ENCODE assay signal across 8 mouse cellular contexts in the genomic region with DNA sequence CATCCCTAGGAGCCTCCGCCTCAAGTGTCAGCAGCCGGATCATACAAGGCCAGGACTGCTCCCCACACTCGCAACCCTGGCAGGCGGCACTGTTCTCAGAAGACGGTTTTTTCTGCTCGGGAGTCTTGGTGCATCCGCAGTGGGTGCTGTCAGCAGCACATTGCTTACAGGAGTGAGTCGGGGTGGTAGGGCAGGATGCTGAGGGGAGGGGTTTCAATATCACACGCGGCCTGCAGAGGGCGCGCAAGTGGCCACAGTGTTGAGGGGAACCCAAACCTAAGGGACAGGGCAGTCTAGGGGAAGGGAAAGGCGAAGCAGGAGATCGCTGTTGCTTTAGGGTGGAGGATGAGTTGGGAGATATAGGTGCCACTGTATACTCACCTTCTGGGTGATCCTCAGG. TPM values are rescaled to one million over a fixed set of nuclear protein-coding genes. Genes with fewer than 3 reads are reported as not detected.
A peak's percentile ranks its signal among the peaks of the same experiment; 100 is the strongest.
DNase-seq lines count a peak whose midpoint lies in the region; ATAC-seq and TF ChIP-seq lines count a peak whose summit lies in the region.

No protein-coding gene starts in this region.

- H3K4me3 ChIP-seq in cortical plate, adult 2 months (ENCODE audit: insufficient read depth, low read length) = no peak overlapping the region
- no peak overlapping the region; the same call in 1 of the 2 replicates for H3K4me3 ChIP-seq in intestine, embryonic 14.5 days (ENCODE audit: low read depth, low read length)
- H3K4me3 ChIP-seq in limb, embryonic 10.5 days = 0 out of 2 replicates have a peak overlapping the region, but pooled peaks have one; percentile 16
- no peak overlapping the region for H3K4me3 ChIP-seq in midbrain, embryonic 16.5 days (ENCODE audit: low read depth, low read length)

- intact Hi-C loops in gastrocnemius, postnatal 14 days (cut with DNase I; ENCODE audit: low total_unique reads) = no loop called here

- no peak overlapping the region for H3K27ac ChIP-seq in cortical plate, adult 2 months (ENCODE audit: insufficient read depth, low read length)
- no peak overlapping the region for H3K27ac ChIP-seq in intestine, embryonic 14.5 days (ENCODE audit: low read depth)
- H3K27ac ChIP-seq in limb, embryonic 10.5 days = no peak overlapping the region
- H3K27ac ChIP-seq in midbrain, embryonic 16.5 days (ENCODE audit: low read length) = no peak overlapping the region

- no peak overlapping the region for H3K9ac ChIP-seq in intestine, embryonic 14.5 days (ENCODE audit: low read length)
- peak overlapping the region; percentile 46; the same call in 1 of the 2 replicates for H3K9ac ChIP-seq in midbrain, embryonic 16.5 days (ENCODE audit: low read depth, low read length)

- no peaks in the 10 kb centered on the region for H3K36me3 ChIP-seq in intestine, embryonic 14.5 days (ENCODE audit: control insufficient read depth, insufficient read depth, low read length)
- H3K36me3 ChIP-seq in limb, embryonic 10.5 days = no peaks in the 10 kb centered on the region
- H3K36me3 ChIP-seq in midbrain, embryonic 16.5 days (ENCODE audit: control insufficient read depth, insufficient read depth, low read length) = no peaks in the 10 kb centered on the region

- no peak; the same call in 1 of the 2 replicates for ATAC-seq in intestine, embryonic 14.5 days (replicated peaks; ENCODE audit: low FRiP score, low TSS enrichment, low read depth)
- ATAC-seq in midbrain, embryonic 16.5 days = peak; percentile 39

- peak; percentile 43 for DNase-seq in urinary bladder, postnatal 14 days (ENCODE audit: low spot score)
- DNase-seq in urinary bladder, postnatal 10 days (ENCODE audit: low spot score) = no peak
- peak; percentile 36 for DNase-seq in gastrocnemius, postnatal 14 days
- peak; percentile 71 for DNase-seq in intestine, embryonic 14.5 days (ENCODE audit: low spot score)
- DNase-seq in limb, embryonic 10.5 days (ENCODE audit: low spot score) = peak; percentile 60
- DNase-seq in thymus, postnatal 4 days = peak; percentile 72

- 10% methylated on average over 14 of the region's 14 CpGs for WGBS in intestine, embryonic 14.5 days
- WGBS in limb, embryonic 10.5 days = 10% methylated on average over 14 of the region's 14 CpGs
- 11% methylated on average over 14 of the region's 14 CpGs for WGBS in midbrain, embryonic 16.5 days

- peak; percentile 54 for TF ChIP-seq CTCF in cortical plate, adult 2 months (IDR thresholded peaks at IDR 0.05; ENCODE audit: extremely low read depth, insufficient read depth, low read length)

- no peaks in the 10 kb centered on the region; the same call in 1 of the 2 replicates for H3K27me3 ChIP-seq in intestine, embryonic 14.5 days (replicated peaks; ENCODE audit: control insufficient read depth, insufficient read depth, low read length)
- H3K27me3 ChIP-seq in limb, embryonic 10.5 days (ENCODE audit: low read depth, poor library complexity, severe bottlenecking) = peaks cover 21% of the 10 kb centered on the region; the same call in 1 of the 2 replicates
- no peaks in the 10 kb centered on the region for H3K27me3 ChIP-seq in midbrain, embryonic 16.5 days (ENCODE audit: control insufficient read depth, insufficient read depth, low read depth, low read length)

- no peaks in the 10 kb centered on the region for H3K4me1 ChIP-seq in cortical plate, adult 2 months (ENCODE audit: control insufficient read depth, insufficient read depth, low read length)
- no peaks in the 10 kb centered on the region for H3K4me1 ChIP-seq in intestine, embryonic 14.5 days (replicated peaks; ENCODE audit: control insufficient read depth, insufficient read depth, low read length)
- peaks cover 24% of the 10 kb centered on the region for H3K4me1 ChIP-seq in limb, embryonic 10.5 days
- no peaks in the 10 kb centered on the region for H3K4me1 ChIP-seq in midbrain, embryonic 16.5 days (ENCODE audit: control insufficient read depth, insufficient read depth, low read length)

- no peak overlapping the region for H3K4me2 ChIP-seq in intestine, embryonic 14.5 days (ENCODE audit: low read length)
- peak overlapping the region; percentile 43; the same call in 1 of the 2 replicates for H3K4me2 ChIP-seq in midbrain, embryonic 16.5 days (ENCODE audit: low read length)

- H3K9me3 ChIP-seq in intestine, embryonic 14.5 days (ENCODE audit: control insufficient read depth, low read length) = no peaks in the 10 kb centered on the region
- no peaks in the 10 kb centered on the region for H3K9me3 ChIP-seq in limb, embryonic 10.5 days (replicated peaks)
- H3K9me3 ChIP-seq in midbrain, embryonic 16.5 days (replicated peaks; ENCODE audit: control insufficient read depth, low read length, poor library complexity, severe bottlenecking) = no peaks in the 10 kb centered on the region

- no peak for TF ChIP-seq POLR2A in cortical plate, adult 2 months (IDR thresholded peaks at IDR 0.05; ENCODE audit: extremely low read depth, insufficient read depth, low read length)

RNA-seq across cellular contexts. Expression of gene Klk4, which starts 2.6 kb away (rescaled TPM):
- polyA plus RNA-seq in cortical plate, adult 2 months (2012; rRNA removed) = not detected in 2 replicates
- total RNA-seq in gastrocnemius, postnatal 14 days (2021) = not detected
- polyA plus RNA-seq in intestine, embryonic 14.5 days (2014; fragmentation: Nextera tagmentation; extraction: Ambion mirVana) = not detected in 2 replicates
- polyA plus RNA-seq in limb, embryonic 10.5 days (2016; fragmentation: Nextera tagmentation; extraction: Ambion mirVana) = not detected in 2 replicates
- polyA plus RNA-seq in midbrain, embryonic 16.5 days (2015; fragmentation: Nextera tagmentation; extraction: Ambion mirVana) = 0.39 TPM in 1 of 2 replicates, not detected in the other

RNA-seq across cellular contexts. Expression of gene Klk5, which starts 41.8 kb away (rescaled TPM):
- not detected in 2 replicates for polyA plus RNA-seq in cortical plate, adult 2 months (2012; rRNA removed)
- not detected for total RNA-seq in gastrocnemius, postnatal 14 days (2021)
- not detected in 2 replicates for polyA plus RNA-seq in intestine, embryonic 14.5 days (2014; fragmentation: Nextera tagmentation; extraction: Ambion mirVana)
- polyA plus RNA-seq in limb, embryonic 10.5 days (2016; fragmentation: Nextera tagmentation; extraction: Ambion mirVana) = not detected in 2 replicates
- not detected in 2 replicates for polyA plus RNA-seq in midbrain, embryonic 16.5 days (2015; fragmentation: Nextera tagmentation; extraction: Ambion mirVana)

RNA-seq across cellular contexts. Expression of gene Klk15, which starts 50.0 kb away (rescaled TPM):
- not detected in 2 replicates for polyA plus RNA-seq in cortical plate, adult 2 months (2012; rRNA removed)
- not detected for total RNA-seq in gastrocnemius, postnatal 14 days (2021)
- polyA plus RNA-seq in intestine, embryonic 14.5 days (2014; fragmentation: Nextera tagmentation; extraction: Ambion mirVana) = not detected in 2 replicates
- 0.18 TPM in 1 of 2 replicates, not detected in the other for polyA plus RNA-seq in limb, embryonic 10.5 days (2016; fragmentation: Nextera tagmentation; extraction: Ambion mirVana)
- polyA plus RNA-seq in midbrain, embryonic 16.5 days (2015; fragmentation: Nextera tagmentation; extraction: Ambion mirVana) = not detected in 2 replicates

RNA-seq across cellular contexts. Expression of gene Klk6, which starts 59.2 kb away (rescaled TPM):
- 4.9 and 11.6 TPM in 2 replicates for polyA plus RNA-seq in cortical plate, adult 2 months (2012; rRNA removed)
- total RNA-seq in gastrocnemius, postnatal 14 days (2021) = not detected
- polyA plus RNA-seq in intestine, embryonic 14.5 days (2014; fragmentation: Nextera tagmentation; extraction: Ambion mirVana) = 0.16 TPM in 1 of 2 replicates, not detected in the other
- not detected in 2 replicates for polyA plus RNA-seq in limb, embryonic 10.5 days (2016; fragmentation: Nextera tagmentation; extraction: Ambion mirVana)
- not detected in 2 replicates for polyA plus RNA-seq in midbrain, embryonic 16.5 days (2015; fragmentation: Nextera tagmentation; extraction: Ambion mirVana)
